Comparison of ENCODE assay signal across 8 mouse cellular contexts in genomic region chr17:83526624-83527532, GRCm38 (mm10). TPM values are rescaled to one million over a fixed set of nuclear protein-coding genes. Genes with fewer than 3 reads are reported as not detected.
DNase-seq lines count a peak whose midpoint lies in the region; ATAC-seq and TF ChIP-seq lines count a peak whose summit lies in the region.

No protein-coding gene starts in this region.

- H3K27ac ChIP-seq in forebrain, embryonic 10.5 days, result peak overlapping the region; percentile 88
- H3K27ac ChIP-seq in hindbrain, embryonic 12.5 days, result peak overlapping the region; percentile 72
- peak overlapping the region; percentile 79 for H3K27ac ChIP-seq in liver, embryonic 11.5 days (ENCODE audit: low read depth, low read length)
- H3K27ac ChIP-seq in midbrain, postnatal 0 days (ENCODE audit: low read depth, low read length), result no peak overlapping the region

- WGBS in forebrain, embryonic 10.5 days, result 18% methylated on average over 13 of the region's 13 CpGs
- WGBS in hindbrain, embryonic 12.5 days, result 27% methylated on average over 13 of the region's 13 CpGs
- 29% methylated on average over 13 of the region's 13 CpGs for WGBS in liver, embryonic 11.5 days
- WGBS in midbrain, postnatal 0 days, result 31% methylated on average over 13 of the region's 13 CpGs

- H3K9ac ChIP-seq in hindbrain, embryonic 12.5 days, result peak overlapping the region; percentile 45; the same call in 1 of the 2 replicates
- peak overlapping the region; percentile 67 for H3K9ac ChIP-seq in liver, embryonic 11.5 days (ENCODE audit: low read depth, low read length)
- H3K9ac ChIP-seq in midbrain, postnatal 0 days (replicated peaks; ENCODE audit: low read length, poor library complexity, severe bottlenecking), result no peak overlapping the region

- peaks cover 29% of the 10 kb centered on the region for H3K27me3 ChIP-seq in forebrain, embryonic 10.5 days (ENCODE audit: poor library complexity, severe bottlenecking)
- H3K27me3 ChIP-seq in hindbrain, embryonic 12.5 days, result no peaks in the 10 kb centered on the region
- no peaks in the 10 kb centered on the region for H3K27me3 ChIP-seq in liver, embryonic 11.5 days (replicated peaks; ENCODE audit: control insufficient read depth, insufficient read depth, low read length)
- H3K27me3 ChIP-seq in midbrain, postnatal 0 days (ENCODE audit: insufficient read depth, low read length), result no peaks in the 10 kb centered on the region

- H3K4me3 ChIP-seq in forebrain, embryonic 10.5 days, result peak overlapping the region; percentile 37
- peak overlapping the region; percentile 7; the same call in 1 of the 2 replicates for H3K4me3 ChIP-seq in hindbrain, embryonic 12.5 days
- peak overlapping the region; percentile 36 for H3K4me3 ChIP-seq in liver, embryonic 11.5 days (ENCODE audit: low read depth, low read length)
- H3K4me3 ChIP-seq in midbrain, postnatal 0 days (ENCODE audit: low read depth, low read length), result no peak overlapping the region

- H3K36me3 ChIP-seq in forebrain, embryonic 10.5 days (replicated peaks), result no peaks in the 10 kb centered on the region
- no peaks in the 10 kb centered on the region for H3K36me3 ChIP-seq in hindbrain, embryonic 12.5 days
- H3K36me3 ChIP-seq in liver, embryonic 11.5 days (ENCODE audit: control insufficient read depth, insufficient read depth, low read length), result no peaks in the 10 kb centered on the region
- H3K36me3 ChIP-seq in midbrain, postnatal 0 days (ENCODE audit: insufficient read depth, low read length), result no peaks in the 10 kb centered on the region

- peak overlapping the region; percentile 42 for H3K4me2 ChIP-seq in hindbrain, embryonic 12.5 days (replicated peaks)
- H3K4me2 ChIP-seq in liver, embryonic 11.5 days, result peak overlapping the region; percentile 80
- no peak overlapping the region for H3K4me2 ChIP-seq in midbrain, postnatal 0 days (ENCODE audit: low read depth, low read length, poor library complexity, severe bottlenecking)

- no peak for TF ChIP-seq CTCF in midbrain, postnatal 0 days (IDR thresholded peaks at IDR 0.05)

- ATAC-seq in hindbrain, embryonic 12.5 days (ENCODE audit: low FRiP score), result peak; percentile 81
- ATAC-seq in liver, embryonic 11.5 days (replicated peaks; ENCODE audit: low FRiP score), result peak; percentile 87
- peak; percentile 74 for ATAC-seq in midbrain, postnatal 0 days (ENCODE audit: low FRiP score)

- DNase-seq in 3134 (ENCODE audit: extremely low read depth, insufficient read length, low spot score) (peak; percentile 59), MN1 (ENCODE audit: low spot score) (peak; percentile 86)
- DNase-seq in forebrain, embryonic 10.5 days (ENCODE audit: extremely low spot score, low spot score), result peak; percentile 70
- peak; percentile 73 for DNase-seq in liver, embryonic 11.5 days (ENCODE audit: low spot score)
- DNase-seq in midbrain, postnatal 0 days (ENCODE audit: low spot score), result no peak
- no peak for DNase-seq in cerebellum, postnatal 25 days
- no peak for DNase-seq in right cerebral cortex, postnatal 14 days

- H3K4me1 ChIP-seq in forebrain, embryonic 10.5 days, result peaks cover 46% of the 10 kb centered on the region
- peaks cover 31% of the 10 kb centered on the region for H3K4me1 ChIP-seq in hindbrain, embryonic 12.5 days
- peaks cover 28% of the 10 kb centered on the region for H3K4me1 ChIP-seq in liver, embryonic 11.5 days (replicated peaks; ENCODE audit: control insufficient read depth, insufficient read depth, low read length)
- H3K4me1 ChIP-seq in midbrain, postnatal 0 days (ENCODE audit: insufficient read depth, low read length), result 0 out of 2 replicates have a peak, but pooled peaks cover 6% of the 10 kb centered on the region

- no peaks in the 10 kb centered on the region for H3K9me3 ChIP-seq in forebrain, embryonic 10.5 days
- no peaks in the 10 kb centered on the region for H3K9me3 ChIP-seq in hindbrain, embryonic 12.5 days (replicated peaks)
- H3K9me3 ChIP-seq in liver, embryonic 11.5 days (ENCODE audit: control insufficient read depth, low read length), result no peaks in the 10 kb centered on the region
- no peaks in the 10 kb centered on the region for H3K9me3 ChIP-seq in midbrain, postnatal 0 days (ENCODE audit: low read length)

RNA-seq across cellular contexts. Expression of gene Cox7a2l, which starts 9.7 kb away (rescaled TPM):
- polyA plus RNA-seq in forebrain, embryonic 10.5 days (2016; fragmentation: Nextera tagmentation; extraction: Ambion mirVana), result 131 and 132 TPM in 2 replicates
- 139 TPM in 2 replicates for polyA plus RNA-seq in hindbrain, embryonic 12.5 days (2016; fragmentation: Nextera tagmentation; extraction: Ambion mirVana)
- 134 and 136 TPM in 2 replicates for polyA plus RNA-seq in liver, embryonic 11.5 days (2014; fragmentation: Nextera tagmentation; extraction: Ambion mirVana)
- total RNA-seq in midbrain, postnatal 0 days (2014; rRNA removed), result 354 and 498 TPM in 2 replicates
- 228 and 230 TPM in 2 replicates for polyA plus RNA-seq in midbrain, postnatal 0 days (2015; fragmentation: Nextera tagmentation; extraction: Ambion mirVana)

Comparison
In these comparisons a context has a peak if more than half of its experiments do, and no peak if none do; other contexts are left out.
1. DNase-seq: peak in 3134 (single experiment), MN1 (single experiment), forebrain, embryonic 10.5 days (single experiment) and liver, embryonic 11.5 days (single experiment); none in midbrain, postnatal 0 days (single experiment), cerebellum, postnatal 25 days (0 of 2) and right cerebral cortex, postnatal 14 days (single experiment).
2. Peak in every context shown above with its lines, with median percentiles within 50 percentile points of each other: ATAC-seq.